Mouse (Mus musculus) limb, embryonic 14.5 days (tissue): ENCODE measurements around the gene Etnk1. TPM values are rescaled to one million over a fixed set of nuclear protein-coding genes. Genes with fewer than 3 reads are reported as not detected.
"Not testable (repeated sequence)": the region's sequence is repeated elsewhere in the genome, so short reads cannot be mapped to it uniquely, and the experiment has no call there.

Experiments used
- ATAC-seq: fragments of 200-750 bp; cut with Nextera tagmentation; 2 replicates; pipeline ENCODE4 v1.8.0; 2017; ENCODE audit warnings: low read depth, moderate number of reproducible peaks, moderate TSS enrichment; ENCODE audit not compliant: low FRiP score
- DNase-seq: peaks from one replicate; pipeline ENCODE4 v3.0.0-alpha.2; 2015; ENCODE audit warnings: low spot score
- H3K27ac ChIP-seq: fragments of 300-500 bp; sonication (generic); replicated peaks from 2 replicates; pipeline ENCODE4 v1.5.1; 2014; ENCODE audit warnings: low read depth, mild to moderate bottlenecking, low read length, moderate library complexity, mixed read lengths
- H3K27me3 ChIP-seq: fragments of 300-500 bp; sonication (generic); 2 replicates; pipeline ENCODE4 v1.6.1; 2014; ENCODE audit warnings: low read length, mixed read lengths; ENCODE audit not compliant: control insufficient read depth, insufficient read depth
- H3K36me3 ChIP-seq: fragments of 300-500 bp; sonication (generic); 2 replicates; pipeline ENCODE4 v1.6.1; 2014; ENCODE audit warnings: mild to moderate bottlenecking, low read length, moderate library complexity, mixed read lengths; ENCODE audit not compliant: control insufficient read depth, insufficient read depth
- H3K4me1 ChIP-seq: fragments of 300-500 bp; sonication (generic); 2 replicates; pipeline ENCODE4 v1.6.1; 2014; ENCODE audit warnings: antibody characterized with exemption, low read length, mixed read lengths; ENCODE audit not compliant: control insufficient read depth, insufficient read depth
- H3K4me2 ChIP-seq: fragments of 300-500 bp; sonication (generic); replicated peaks from 2 replicates; pipeline ENCODE4 v1.6.1; 2014; ENCODE audit warnings: low read depth, mild to moderate bottlenecking, low read length, moderate library complexity; ENCODE audit not compliant: severe bottlenecking
- H3K4me3 ChIP-seq: fragments of 300-500 bp; sonication (generic); replicated peaks from 2 replicates; pipeline ENCODE4 v1.5.1; 2014; ENCODE audit warnings: low read length
- H3K9ac ChIP-seq: fragments of 300-500 bp; sonication (generic); 2 replicates; pipeline ENCODE4 v1.6.1; 2014; ENCODE audit warnings: mild to moderate bottlenecking, low read depth, low read length, moderate library complexity; ENCODE audit not compliant: severe bottlenecking
- H3K9me3 ChIP-seq: fragments of 300-500 bp; sonication (generic); 2 replicates; pipeline ENCODE4 v1.6.1; 2016; ENCODE audit warnings: low read length; ENCODE audit not compliant: control insufficient read depth
- POLR2A ChIP-seq: fragments of 200-500 bp; IDR thresholded peaks from 2 replicates; pipeline ENCODE4 v1.8.0; 2012; ENCODE audit warnings: inconsistent platforms, mild to moderate bottlenecking, moderate library complexity, borderline replicate concordance; ENCODE audit not compliant: insufficient read depth, insufficient read length; ENCODE audit errors: extremely low read depth
- WGBS: fragments of 180-500 bp; shearing (Covaris S2); extraction: QIAGEN DNeasy Blood & Tissue Kit; methylation state at CpG from one replicate; pipeline ENCODE4 v1.1.7; 2014; 5-methylcytosine and 5-hydroxymethylcytosine counted together
- polyA plus RNA-seq, 2 experiments: library from polyadenylated mRNA; depleted of rRNA in 1 of 2; stranded (reverse) in 1 of 2; unstranded in 1 of 2; fragments of >200 nt; fragmentation: Nextera tagmentation in 1 of 2; extraction: Ambion mirVana in 1 of 2; gene quantifications; 2 replicates each; pipeline versions ENCODE4 v1.2.1 to v1.2.3; 2012 to 2014

Gene Etnk1
- polyA plus RNA-seq, 2 experiments = 22.0 to 72.9 TPM

DNA sequence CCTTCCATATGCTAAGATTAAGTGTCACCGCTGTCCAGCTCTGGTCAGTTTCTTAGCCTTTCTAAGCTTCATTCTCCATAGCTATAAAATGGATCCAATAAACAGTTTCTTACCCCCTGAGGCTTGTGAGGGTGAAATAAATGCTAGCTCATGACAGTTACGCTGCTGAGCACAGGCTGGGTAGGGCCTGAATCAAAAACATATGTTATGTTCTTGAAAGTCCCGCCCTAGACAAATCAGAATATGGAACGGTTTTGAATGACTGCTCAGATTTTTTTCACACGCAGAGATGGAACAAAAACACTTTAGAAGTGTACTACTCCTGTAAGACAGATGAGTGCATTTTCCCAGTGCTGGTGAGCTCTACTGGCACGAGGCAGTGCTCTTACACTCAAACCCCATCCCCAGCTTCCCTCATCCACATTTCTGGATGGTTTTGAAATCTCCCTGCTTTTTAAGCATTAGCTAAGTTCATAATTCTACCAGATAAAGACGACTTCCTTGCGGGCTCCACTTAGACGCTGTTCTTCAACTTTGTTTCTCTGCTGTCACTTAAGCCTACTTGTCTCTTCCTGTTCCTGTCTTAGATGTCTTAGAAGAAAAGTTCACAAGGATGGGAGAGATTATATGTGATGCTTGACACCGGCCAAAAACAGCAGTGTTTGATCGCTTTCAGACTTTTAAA is 4.9 kb downstream of the Etnk1 start:
- H3K36me3 ChIP-seq = peaks cover 3% of the 10 kb centered on the region; the same call in 1 of the 2 replicates
- H3K4me3 ChIP-seq = no peak overlapping the region
- WGBS = 37% methylated on average over 11 of the region's 11 CpGs
- H3K27me3 ChIP-seq = no peaks in the 10 kb centered on the region
- TF ChIP-seq POLR2A = no peak
- no peak for DNase-seq
- H3K9me3 ChIP-seq = no peaks in the 10 kb centered on the region
- H3K9ac ChIP-seq = no peak overlapping the region
- H3K4me2 ChIP-seq = no peak overlapping the region
- 0 out of 2 replicates have a peak overlapping the region, but pooled peaks have one; percentile 14 for H3K27ac ChIP-seq
- ATAC-seq = no peak
- H3K4me1 ChIP-seq = peaks cover 29% of the 10 kb centered on the region

DNA sequence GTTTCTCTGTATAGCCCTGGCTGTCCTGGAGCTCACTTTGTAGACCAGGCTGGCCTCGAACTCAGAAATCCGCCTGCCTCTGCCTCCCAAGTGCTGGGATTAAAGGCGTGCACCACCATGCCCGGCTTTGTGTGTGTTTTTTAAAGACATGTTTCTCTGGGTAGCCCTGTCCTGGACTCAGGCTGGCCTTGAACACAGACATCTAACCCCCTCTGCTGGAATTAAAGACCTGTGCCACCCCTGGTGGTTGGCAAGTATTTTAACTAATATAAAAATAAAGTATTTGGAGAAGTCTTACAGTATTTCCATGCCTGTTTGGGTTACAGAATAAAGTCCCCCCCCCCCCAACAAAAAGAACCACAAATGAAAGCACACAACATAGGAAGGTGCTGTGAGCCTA is 5.7 kb downstream of the Etnk1 start:
- not testable (repeated sequence) for H3K9me3 ChIP-seq, H3K27ac ChIP-seq, DNase-seq, H3K9ac ChIP-seq, H3K4me3 ChIP-seq, H3K4me2 ChIP-seq, H3K36me3 ChIP-seq, ATAC-seq, H3K27me3 ChIP-seq
- 94% methylated on average over 4 of the region's 4 CpGs for WGBS
- H3K4me1 ChIP-seq = peaks cover 29% of the 10 kb centered on the region

GRCm38 (mm10) chr6:143174226-143174625 is 7.2 kb downstream of the Etnk1 start:
- no peak for TF ChIP-seq POLR2A
- 92% methylated on average over 4 of the region's 4 CpGs for WGBS
- Histone ChIP-seq H3K4me2 (no peak overlapping the region), H3K27me3 (no peaks in the 10 kb centered on the region), H3K9me3 (no peaks in the 10 kb centered on the region), H3K36me3 (peaks cover 6% of the 10 kb centered on the region; the same call in 1 of the 2 replicates), H3K27ac (no peak overlapping the region), H3K4me3 (no peak overlapping the region), H3K9ac (no peak overlapping the region), H3K4me1 (peaks cover 18% of the 10 kb centered on the region)
- DNase-seq = no peak
- ATAC-seq = no peak

- Histone ChIP-seq H3K9ac (no peak overlapping the region), H3K27me3 (no peaks in the 10 kb centered on the region), H3K4me1 (peaks cover 15% of the 10 kb centered on the region), H3K27ac (no peak overlapping the region), H3K4me3 (no peak overlapping the region), H3K9me3 (no peaks in the 10 kb centered on the region), H3K4me2 (no peak overlapping the region), H3K36me3 (peaks cover 6% of the 10 kb centered on the region; the same call in 1 of the 2 replicates)
- ATAC-seq (peak; percentile 44; the same call in 1 of the 2 replicates), DNase-seq (peak; percentile 61)
- WGBS = 18% methylated on average over 3 of the region's 3 CpGs
- no peak for TF ChIP-seq POLR2A
These were observed 8.1 kb downstream of the Etnk1 start for GRCm38 (mm10) chr6:143174906-143175656.

- no peak for ATAC-seq
- no peak overlapping the region for H3K27ac ChIP-seq
- H3K4me3 ChIP-seq = no peak overlapping the region
- no peak for TF ChIP-seq POLR2A
- 96% methylated on average over 9 of the region's 9 CpGs for WGBS
- peaks cover 13% of the 10 kb centered on the region for H3K4me1 ChIP-seq
- no peak for DNase-seq
- no peak overlapping the region for H3K4me2 ChIP-seq
- H3K9ac ChIP-seq = no peak overlapping the region
- H3K36me3 ChIP-seq = peaks cover 14% of the 10 kb centered on the region
- no peaks in the 10 kb centered on the region for H3K9me3 ChIP-seq
- no peaks in the 10 kb centered on the region for H3K27me3 ChIP-seq
These were observed 9.1 kb downstream of the Etnk1 start for GRCm38 (mm10) chr6:143176076-143176475.
